Mouse (Mus musculus): ENCODE measurements at regions not wholly inside any gene's neighbourhood (a gene's known extent, or its start where the extent isn't known, plus 50 kb on each side); places are given as distances from the start of the nearest gene placed in this dataset.

GRCm38 (mm10) chr1:120667776-120668175 is 65.6 kb downstream of the En1 start:
- Histone ChIP-seq H3K4me1 (ENCODE audit: control insufficient read depth, insufficient read depth, low read length) (no peaks in the 10 kb centered on the region), H3K4me3 (ENCODE audit: insufficient read depth, low read length) (no peak overlapping the region)
- TF ChIP-seq POLR2A (IDR thresholded peaks at IDR 0.05; ENCODE audit: extremely low read depth, insufficient read depth, low read length), result no peak
- TF ChIP-seq CTCF (IDR thresholded peaks at IDR 0.05; ENCODE audit: extremely low read depth, insufficient read depth, low read length), result peak; percentile 9; the same call in 1 of the 2 replicates

GRCm38 (mm10) chr1:120683532-120684245 is 81.5 kb downstream of the En1 start:
- Histone ChIP-seq H3K4me1 (ENCODE audit: control insufficient read depth, insufficient read depth, low read length) (no peaks in the 10 kb centered on the region), H3K4me3 (ENCODE audit: insufficient read depth, low read length) (no peak overlapping the region), H3K27ac (ENCODE audit: insufficient read depth, low read length) (no peak overlapping the region)
- TF ChIP-seq POLR2A (IDR thresholded peaks at IDR 0.05; ENCODE audit: extremely low read depth, insufficient read depth, low read length) (no peak), CTCF (IDR thresholded peaks at IDR 0.05; ENCODE audit: extremely low read depth, insufficient read depth, low read length) (no peak)

More at GRCm38 (mm10) chr1:120667776-120668175, 65.6 kb downstream of the En1 start:
- H3K27ac ChIP-seq (ENCODE audit: insufficient read depth, low read length), result no peak overlapping the region

DNA sequence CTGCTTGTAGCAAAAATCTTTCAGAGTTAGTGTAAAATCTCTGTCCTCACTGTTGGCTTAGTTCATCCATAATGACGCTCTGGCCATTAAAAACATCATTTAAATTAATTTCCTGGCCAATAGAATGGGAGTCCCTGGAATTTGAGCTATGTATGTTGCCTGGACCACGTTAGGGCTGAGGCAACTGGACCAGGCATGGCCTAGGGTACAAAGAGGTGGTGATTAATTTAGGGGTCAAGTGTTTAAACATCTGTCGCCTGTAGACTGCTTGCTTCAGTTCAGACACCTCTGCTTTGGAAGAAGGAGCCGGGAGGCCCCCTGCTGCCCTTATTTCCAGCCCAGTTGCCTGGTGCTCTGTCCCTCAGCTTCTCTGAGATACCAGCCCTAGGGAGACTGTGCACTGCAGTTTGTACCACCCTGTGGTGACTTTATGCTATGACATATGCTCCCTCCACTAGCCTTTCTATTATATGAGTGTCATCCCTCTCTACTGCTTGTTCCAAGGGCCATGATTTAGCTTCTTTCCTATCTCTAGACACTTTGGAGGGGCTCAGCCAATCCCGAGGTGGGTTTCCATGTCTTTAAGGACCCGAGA is 83.5 kb downstream of the En1 start:
- no peak overlapping the region for H3K4me3 ChIP-seq (ENCODE audit: insufficient read depth, low read length)
- H3K4me1 ChIP-seq (ENCODE audit: control insufficient read depth, insufficient read depth, low read length), result no peaks in the 10 kb centered on the region
- TF ChIP-seq POLR2A (IDR thresholded peaks at IDR 0.05; ENCODE audit: extremely low read depth, insufficient read depth, low read length) (no peak), CTCF (IDR thresholded peaks at IDR 0.05; ENCODE audit: extremely low read depth, insufficient read depth, low read length) (peak; percentile 21; the same call in 1 of the 2 replicates)
- H3K27ac ChIP-seq (ENCODE audit: insufficient read depth, low read length), result no peak overlapping the region

DNA sequence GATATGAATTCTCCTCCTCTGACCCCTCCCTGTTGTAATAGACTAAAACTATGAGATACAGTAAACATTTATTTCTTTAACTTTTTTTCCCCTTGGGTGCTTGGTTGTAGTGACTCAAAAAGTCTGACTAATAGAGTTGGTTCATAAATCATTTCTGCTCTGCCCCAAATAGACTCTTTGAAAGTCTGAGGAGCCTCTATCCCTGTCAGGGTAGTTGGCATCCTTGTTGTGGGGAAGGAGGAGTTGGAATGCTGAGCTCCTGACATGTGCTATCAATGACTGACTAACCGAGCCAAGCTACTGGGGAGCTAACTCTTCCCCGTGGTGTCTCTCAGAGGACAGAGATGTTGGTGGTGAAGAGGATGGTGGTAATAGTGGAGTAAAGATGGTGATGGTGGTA is 89.4 kb downstream of the En1 start:
- Histone ChIP-seq H3K4me3 (ENCODE audit: insufficient read depth, low read length) (no peak overlapping the region), H3K4me1 (ENCODE audit: control insufficient read depth, insufficient read depth, low read length) (no peaks in the 10 kb centered on the region), H3K27ac (ENCODE audit: insufficient read depth, low read length) (no peak overlapping the region)
- TF ChIP-seq CTCF (IDR thresholded peaks at IDR 0.05; ENCODE audit: extremely low read depth, insufficient read depth, low read length), result no peak

DNA sequence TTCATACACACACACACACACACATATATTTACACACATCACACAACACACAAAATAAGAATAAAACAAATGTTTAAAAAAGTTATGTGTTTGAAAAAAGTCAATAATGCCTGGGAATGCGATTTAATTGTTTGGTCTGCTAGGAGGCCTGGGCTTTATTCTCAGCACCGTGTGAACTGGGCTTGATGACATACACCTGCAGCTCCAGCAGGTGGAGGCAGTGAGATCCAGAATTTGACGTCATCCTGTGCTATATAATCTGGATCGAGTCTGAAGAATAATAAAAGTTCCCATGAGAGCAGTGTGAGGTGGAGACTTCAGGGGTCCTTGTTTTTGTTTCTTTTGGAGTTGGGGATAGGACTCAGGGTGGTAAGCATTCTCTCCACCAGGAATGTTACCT is 96.0 kb downstream of the En1 start:
- Histone ChIP-seq H3K4me1 (ENCODE audit: control insufficient read depth, insufficient read depth, low read length) (no peaks in the 10 kb centered on the region), H3K4me3 (ENCODE audit: insufficient read depth, low read length) (no peak overlapping the region), H3K27ac (ENCODE audit: insufficient read depth, low read length) (no peak overlapping the region)
- TF ChIP-seq CTCF (IDR thresholded peaks at IDR 0.05; ENCODE audit: extremely low read depth, insufficient read depth, low read length), result no peak
- no peak for TF ChIP-seq POLR2A (IDR thresholded peaks at IDR 0.05; ENCODE audit: extremely low read depth, insufficient read depth, low read length)

DNA sequence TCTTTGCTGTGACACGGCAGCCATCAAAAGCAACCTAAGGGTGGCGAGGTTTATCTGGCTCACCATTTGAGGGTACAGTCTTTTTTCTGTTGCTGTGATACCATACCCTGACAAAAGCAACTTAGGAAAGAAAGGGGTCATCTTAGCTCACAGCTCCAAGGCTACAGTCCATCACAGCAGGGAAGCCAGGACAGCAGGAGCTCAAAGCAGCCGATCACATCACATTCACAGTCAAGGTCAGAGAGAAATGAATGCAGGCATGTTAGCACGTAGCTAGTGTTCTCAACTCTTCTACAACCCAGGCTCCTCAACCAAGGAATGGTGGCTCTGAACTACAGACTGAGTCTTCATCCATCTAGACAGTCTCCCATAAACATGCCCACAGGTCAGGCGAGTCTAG is 102.0 kb downstream of the En1 start:
- no peak overlapping the region for H3K4me3 ChIP-seq (ENCODE audit: insufficient read depth, low read length)
- TF ChIP-seq CTCF (IDR thresholded peaks at IDR 0.05; ENCODE audit: extremely low read depth, insufficient read depth, low read length) (no peak), POLR2A (IDR thresholded peaks at IDR 0.05; ENCODE audit: extremely low read depth, insufficient read depth, low read length) (no peak)
- H3K4me1 ChIP-seq (ENCODE audit: control insufficient read depth, insufficient read depth, low read length), result no peaks in the 10 kb centered on the region
- H3K27ac ChIP-seq (ENCODE audit: insufficient read depth, low read length), result no peak overlapping the region

DNA sequence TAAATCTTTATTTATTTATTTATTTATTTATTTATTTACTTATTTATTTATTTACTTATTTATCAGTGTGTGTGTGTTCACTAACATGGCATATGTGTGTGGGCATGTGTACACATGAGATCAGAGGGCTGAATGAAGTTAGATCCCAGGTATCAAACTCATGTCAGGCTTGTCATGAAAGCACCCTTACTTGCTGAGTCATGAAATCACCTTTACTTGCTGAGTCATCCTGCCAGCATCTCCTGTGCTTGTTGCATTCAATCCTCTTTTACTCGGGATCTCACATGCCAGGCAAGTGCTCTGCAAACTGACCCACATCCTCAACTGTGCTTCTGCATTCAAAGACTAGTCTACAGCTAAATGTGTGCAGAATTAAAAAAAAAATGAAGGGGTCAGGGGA is 103.8 kb downstream of the En1 start:
- Histone ChIP-seq H3K27ac (ENCODE audit: insufficient read depth, low read length) (no peak overlapping the region), H3K4me1 (ENCODE audit: control insufficient read depth, insufficient read depth, low read length) (no peaks in the 10 kb centered on the region), H3K4me3 (ENCODE audit: insufficient read depth, low read length) (no peak overlapping the region)
- TF ChIP-seq POLR2A (IDR thresholded peaks at IDR 0.05; ENCODE audit: extremely low read depth, insufficient read depth, low read length) (no peak), CTCF (IDR thresholded peaks at IDR 0.05; ENCODE audit: extremely low read depth, insufficient read depth, low read length) (no peak)

DNA sequence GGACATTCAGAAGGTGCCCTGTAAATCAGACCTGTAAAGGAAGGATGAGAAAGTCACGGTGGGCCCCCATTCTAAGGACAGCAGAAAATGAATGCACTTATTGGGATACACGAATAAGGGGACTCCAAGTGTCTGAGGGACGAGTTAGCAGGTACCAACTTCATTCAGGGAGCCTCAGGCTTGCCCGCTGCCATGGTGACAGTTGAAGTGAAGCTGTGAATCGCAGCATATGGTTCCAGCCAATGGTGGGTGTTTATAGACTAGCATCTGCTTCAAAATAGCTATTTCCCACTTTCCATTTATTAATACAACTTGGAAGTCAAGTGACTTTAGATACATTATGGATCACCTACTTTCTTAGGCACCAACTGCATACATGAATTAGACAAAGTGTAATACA is 106.3 kb downstream of the En1 start:
- no peaks in the 10 kb centered on the region for H3K4me1 ChIP-seq (ENCODE audit: control insufficient read depth, insufficient read depth, low read length)
- TF ChIP-seq POLR2A (IDR thresholded peaks at IDR 0.05; ENCODE audit: extremely low read depth, insufficient read depth, low read length) (no peak), CTCF (IDR thresholded peaks at IDR 0.05; ENCODE audit: extremely low read depth, insufficient read depth, low read length) (no peak)
- H3K4me3 ChIP-seq (ENCODE audit: insufficient read depth, low read length), result no peak overlapping the region
- no peak overlapping the region for H3K27ac ChIP-seq (ENCODE audit: insufficient read depth, low read length)

DNA sequence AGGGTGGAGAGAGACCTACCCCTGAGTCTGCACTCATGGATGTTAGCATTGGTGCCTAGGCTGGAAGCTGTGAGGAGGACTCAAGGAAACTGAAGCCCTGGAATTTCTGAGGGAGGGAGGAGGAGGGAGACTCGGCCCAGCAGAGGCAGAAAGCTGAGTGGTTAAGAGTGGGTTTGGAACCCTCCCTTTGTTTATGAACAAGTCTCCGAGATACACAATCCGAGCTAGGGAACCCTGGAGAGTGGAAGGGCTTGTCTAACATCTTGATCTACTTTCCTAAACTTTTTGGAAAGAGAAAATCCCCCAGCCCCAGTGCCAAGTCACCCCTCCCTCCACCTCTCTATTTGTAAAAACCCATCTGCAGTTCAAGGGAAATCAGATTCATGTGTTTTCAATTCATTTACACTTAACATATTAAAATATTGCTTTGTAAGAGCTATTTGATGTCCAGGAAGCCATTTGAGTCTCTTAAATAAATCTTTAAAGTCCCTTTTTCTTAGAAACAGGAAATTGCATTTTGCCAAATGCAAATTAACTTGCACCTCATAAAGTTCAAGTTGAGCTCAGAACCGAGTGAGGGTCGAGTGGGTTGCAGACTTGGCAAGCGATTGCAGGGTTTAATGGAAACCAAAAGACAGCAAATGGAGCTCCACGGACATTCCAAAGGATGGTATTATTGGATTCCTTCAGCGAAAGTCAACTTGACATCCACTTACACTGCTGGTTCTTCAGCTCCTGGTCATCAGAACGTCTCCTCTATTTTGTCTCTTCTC is 113.1 kb downstream of the En1 start:
- Histone ChIP-seq H3K4me1 (ENCODE audit: control insufficient read depth, insufficient read depth, low read length) (no peaks in the 10 kb centered on the region), H3K27ac (ENCODE audit: insufficient read depth, low read length) (no peak overlapping the region), H3K4me3 (ENCODE audit: insufficient read depth, low read length) (no peak overlapping the region)
- TF ChIP-seq CTCF (IDR thresholded peaks at IDR 0.05; ENCODE audit: extremely low read depth, insufficient read depth, low read length), result no peak
- TF ChIP-seq POLR2A (IDR thresholded peaks at IDR 0.05; ENCODE audit: extremely low read depth, insufficient read depth, low read length), result no peak

Data from cortical plate, adult 2 months (tissue).